Mouse (Mus musculus): ENCODE measurements at regions not wholly inside any gene's neighbourhood (a gene's known extent, or its start where the extent isn't known, plus 50 kb on each side); places are given as distances from the start of the nearest gene placed in this dataset.

- ATAC-seq (replicated peaks; ENCODE audit: poor library complexity) = no peak
These were observed 2004.1 kb upstream of the Gm8797 start for GRCm38 (mm10) chr3:3746542-3746941.

GRCm38 (mm10) chr3:3751596-3752251 lies 1998.9 kb upstream of the Gm8797 start:
- ATAC-seq (replicated peaks; ENCODE audit: poor library complexity) = peak; percentile 66

- no peak for ATAC-seq (replicated peaks; ENCODE audit: poor library complexity)
These were observed 1989.3 kb upstream of the Gm8797 start for GRCm38 (mm10) chr3:3761346-3761745.

GRCm38 (mm10) chr3:3784200-3784599 lies 1966.4 kb upstream of the Gm8797 start:
- ATAC-seq (replicated peaks; ENCODE audit: poor library complexity) = no peak

GRCm38 (mm10) chr3:3786039-3786438 lies 1964.6 kb upstream of the Gm8797 start:
- ATAC-seq (replicated peaks; ENCODE audit: poor library complexity) = no peak

- no peak for ATAC-seq (replicated peaks; ENCODE audit: poor library complexity)
These were observed 1942.8 kb upstream of the Gm8797 start for GRCm38 (mm10) chr3:3807821-3808220.

GRCm38 (mm10) chr3:3829020-3829419 lies 1921.6 kb upstream of the Gm8797 start:
- no peak for ATAC-seq (replicated peaks; ENCODE audit: poor library complexity)

- no peak for ATAC-seq (replicated peaks; ENCODE audit: poor library complexity)
These were observed 1919.0 kb upstream of the Gm8797 start for GRCm38 (mm10) chr3:3831411-3832286.

Measured in megakaryocyte progenitor cell, adult 5-6 weeks (primary cell).